Mouse (Mus musculus) B cell, adult 2 months (primary cell): ENCODE data around the gene Efna3.

Source experiments
- DNase-seq, 2 experiments: peaks; one replicate each; pipeline ENCODE4 v3.0.0; 2022

Gene Efna3

GRCm38 (mm10) chr3:89322514-89323165 is at the start of gene Efna3:
Gene Efna3, minus strand, starts transcription at chr3:89322965.
- DNase-seq = peak; percentile 56 to 59

DNA sequence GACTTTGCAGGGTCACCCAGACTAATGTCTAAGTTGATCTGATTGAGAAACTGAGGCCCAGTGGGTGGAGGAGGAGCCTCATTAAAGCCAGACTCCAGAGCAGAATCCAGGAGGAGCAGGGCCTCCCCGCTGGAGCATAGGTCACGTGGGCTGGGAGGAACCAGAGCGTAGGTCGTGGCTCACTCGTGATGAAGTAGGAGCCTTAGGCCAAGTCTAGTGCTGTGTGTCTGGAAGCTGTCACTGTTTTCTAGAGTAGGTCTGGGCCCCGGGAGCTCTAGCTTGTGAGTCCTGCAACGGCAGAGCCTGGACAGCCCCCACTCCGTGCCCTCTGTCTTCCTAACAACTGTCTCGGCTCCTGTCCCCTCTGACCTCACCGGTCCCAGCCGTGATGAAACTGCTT is 44.6 kb upstream of the Efna3 start:
- no peak for DNase-seq

- DNase-seq = no peak
Observed at GRCm38 (mm10) chr3:89365486-89366414, 43.0 kb upstream of the Efna3 start.

DNA sequence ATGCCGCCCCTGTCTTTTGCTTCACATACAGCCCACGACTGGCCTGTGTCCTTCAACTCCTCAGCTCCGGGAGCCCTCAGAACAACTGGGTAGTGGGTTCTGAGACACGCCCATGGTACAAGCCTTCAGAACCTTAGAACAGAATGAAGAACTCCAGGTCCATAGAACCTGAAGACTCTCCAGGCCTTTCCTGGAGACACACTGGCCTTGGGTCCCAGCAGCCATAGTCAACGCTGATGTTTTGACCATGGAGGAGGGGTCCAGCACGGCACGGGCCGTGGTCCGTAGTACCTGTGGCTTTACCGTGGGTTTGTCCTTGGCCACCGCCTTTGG is 42.4 kb upstream of the Efna3 start, which contains the start of gene Dcst1:
Gene Dcst1 (minus strand): TSS at position 101 of the 333 bp plus-strand sequence.
- DNase-seq = no peak

DNA sequence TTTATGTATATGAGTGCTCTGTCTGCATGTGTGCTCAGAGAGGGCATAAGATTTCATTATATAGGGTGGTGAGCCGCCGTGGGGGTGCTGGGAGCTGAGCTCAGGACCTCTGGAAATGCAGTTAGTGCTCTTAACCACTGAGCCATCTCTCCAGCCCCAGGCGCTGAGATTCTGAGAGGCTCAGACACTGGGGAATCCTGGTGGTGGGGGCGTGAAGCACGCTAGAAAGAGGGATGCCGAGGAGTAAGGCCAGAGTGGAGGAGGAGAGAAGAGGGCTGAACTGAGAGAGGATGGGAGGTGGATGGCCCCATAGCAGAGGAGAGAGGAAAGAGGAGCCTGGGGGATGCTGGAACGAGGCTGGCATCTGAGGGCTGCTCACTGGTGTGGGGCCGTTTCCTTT is 41.9 kb upstream of the Efna3 start:
- no peak for DNase-seq

GRCm38 (mm10) chr3:89361675-89362074 is 38.9 kb upstream of the Efna3 start, which contains the start of gene Dcst2:
Gene Dcst2, plus strand, starts transcription at chr3:89361975.
- DNase-seq = no peak

- DNase-seq = no peak
Observed at GRCm38 (mm10) chr3:89360237-89360636, 37.5 kb upstream of the Efna3 start.

DNA sequence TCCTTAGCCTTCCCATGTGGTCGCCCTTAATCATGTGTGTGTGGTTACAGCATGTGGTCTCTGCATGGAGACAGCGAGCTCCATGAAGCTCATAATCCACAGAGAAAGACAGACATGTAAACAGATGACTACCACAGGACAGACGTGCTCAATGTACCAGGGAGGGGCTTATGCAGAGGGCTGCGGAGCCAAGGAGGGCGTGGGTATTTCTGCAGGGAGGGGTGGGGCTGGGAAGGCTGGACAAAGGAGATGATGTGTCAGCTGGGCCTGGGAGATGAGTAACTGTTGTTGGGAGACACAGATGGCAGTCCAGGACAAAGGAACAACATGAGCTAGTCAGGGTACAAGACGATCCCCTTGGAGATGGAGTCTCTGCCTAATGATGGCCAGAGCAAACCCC is 36.9 kb upstream of the Efna3 start:
- DNase-seq = no peak

GRCm38 (mm10) chr3:89356029-89356428 is 33.3 kb upstream of the Efna3 start:
- no peak for DNase-seq

DNA sequence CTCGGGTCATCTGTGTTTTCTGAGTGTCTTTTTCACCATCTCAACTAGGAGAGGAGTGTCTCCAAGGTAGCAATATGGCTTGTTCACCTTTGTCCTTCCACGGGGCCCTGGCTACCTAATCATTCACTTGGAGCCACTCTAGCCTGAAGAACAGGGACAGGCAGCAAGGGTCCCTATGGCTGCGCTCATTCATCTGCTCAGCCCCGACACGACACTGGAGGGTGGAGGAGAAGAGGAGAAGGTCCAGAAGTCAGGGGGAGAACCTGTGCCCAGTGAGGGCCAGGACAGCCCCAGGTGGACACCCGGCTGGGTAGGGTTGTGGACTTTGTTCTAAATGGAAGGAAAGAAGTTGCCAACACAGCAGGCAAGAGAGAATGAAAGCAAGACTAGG is 32.7 kb upstream of the Efna3 start:
- no peak for DNase-seq

- peak; percentile 91 to 92 for DNase-seq
Observed at GRCm38 (mm10) chr3:89354816-89355511, 32.2 kb upstream of the Efna3 start.

DNA sequence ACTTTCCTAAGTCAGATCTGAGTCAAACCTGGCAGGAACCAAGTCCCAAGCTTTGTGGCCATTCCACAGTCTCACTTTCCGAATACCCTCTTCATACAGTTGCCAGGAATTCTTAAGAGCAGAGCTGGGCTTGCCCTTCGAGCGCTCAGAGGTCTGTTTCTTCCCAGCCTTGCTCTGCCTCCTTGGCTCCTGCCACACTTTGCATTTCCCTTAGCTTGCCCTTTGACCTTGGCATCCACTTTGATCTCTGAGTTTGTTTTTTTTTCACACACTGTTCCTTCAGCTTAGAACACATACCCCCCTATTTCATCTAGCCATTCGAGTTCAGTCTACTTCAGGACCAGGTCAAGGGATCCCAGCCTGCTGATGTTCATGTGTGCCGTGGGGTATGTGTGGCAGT is 28.5 kb upstream of the Efna3 start:
- DNase-seq = no peak

GRCm38 (mm10) chr3:89349869-89350501 is 27.2 kb upstream of the Efna3 start, which contains the start of gene Adam15:
Gene Adam15, minus strand, starts transcription at chr3:89349996.
- peak; percentile 92 to 93 for DNase-seq

GRCm38 (mm10) chr3:89348911-89349868 is 26.4 kb upstream of the Efna3 start:
- DNase-seq = no peak

DNA sequence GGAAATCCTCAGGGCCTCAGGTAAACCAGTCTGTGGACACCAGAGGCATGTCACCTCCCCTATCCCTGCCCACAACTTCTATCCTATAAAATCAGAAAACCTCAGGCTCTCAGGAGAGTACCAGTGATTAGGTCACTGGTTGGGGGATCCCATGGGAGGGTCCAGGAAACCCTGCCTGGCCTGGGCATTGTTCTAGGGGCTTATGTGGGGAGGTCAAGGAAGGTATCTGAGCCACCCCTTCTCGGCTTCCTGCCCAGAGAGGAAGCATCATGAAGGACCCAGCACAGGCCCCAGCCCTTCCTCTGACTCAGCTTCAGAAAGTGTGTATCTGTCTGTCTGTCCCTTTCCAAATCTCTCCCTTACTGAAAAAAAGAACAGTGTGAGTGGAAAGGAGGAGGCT is 25.2 kb upstream of the Efna3 start:
- no peak for DNase-seq

- no peak for DNase-seq
Observed at GRCm38 (mm10) chr3:89346815-89347540, 24.2 kb upstream of the Efna3 start.

DNA sequence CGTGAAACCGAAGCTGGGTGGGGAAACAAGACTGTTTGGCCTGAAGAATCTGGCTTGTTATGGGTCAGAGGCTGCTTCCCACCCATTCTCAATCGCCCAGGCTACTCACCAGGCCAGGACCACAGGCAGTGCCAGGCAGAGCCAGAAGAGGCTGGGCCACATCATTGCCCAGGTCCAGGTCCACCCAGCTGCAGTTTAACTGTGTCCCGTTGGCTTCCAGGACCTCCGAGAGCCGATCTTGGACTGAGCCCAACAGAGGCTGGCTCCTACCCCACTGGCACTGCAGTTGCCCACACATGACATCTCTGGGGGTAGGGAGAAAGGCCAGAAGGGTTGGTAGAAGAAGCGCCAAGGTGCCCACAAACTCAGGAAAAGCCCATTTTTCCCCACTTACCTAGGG is 20.5 kb upstream of the Efna3 start:
- DNase-seq = no peak

DNA sequence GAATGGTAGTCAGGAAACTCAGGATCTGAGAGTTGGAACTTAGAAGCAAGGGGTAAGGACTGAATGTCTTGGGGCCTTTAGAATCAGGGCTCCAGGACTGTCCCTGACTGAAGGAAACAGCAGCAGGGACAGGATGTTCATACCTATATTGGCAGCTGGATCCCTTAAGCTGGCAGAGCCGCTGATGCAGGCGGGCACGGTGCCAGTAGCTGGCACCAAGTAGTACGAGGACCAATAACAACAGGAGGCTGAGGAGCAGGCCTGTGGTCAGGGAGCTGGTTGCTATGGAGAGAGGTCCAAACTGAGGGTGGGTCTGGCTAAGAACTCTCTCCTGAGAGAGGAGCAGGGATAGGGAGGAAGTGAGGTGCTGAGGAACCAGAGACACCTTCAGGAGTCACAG is 19.0 kb upstream of the Efna3 start:
- no peak for DNase-seq

- peak; percentile 86 to 88 for DNase-seq
Observed at GRCm38 (mm10) chr3:89340465-89340864, 17.7 kb upstream of the Efna3 start.

DNA sequence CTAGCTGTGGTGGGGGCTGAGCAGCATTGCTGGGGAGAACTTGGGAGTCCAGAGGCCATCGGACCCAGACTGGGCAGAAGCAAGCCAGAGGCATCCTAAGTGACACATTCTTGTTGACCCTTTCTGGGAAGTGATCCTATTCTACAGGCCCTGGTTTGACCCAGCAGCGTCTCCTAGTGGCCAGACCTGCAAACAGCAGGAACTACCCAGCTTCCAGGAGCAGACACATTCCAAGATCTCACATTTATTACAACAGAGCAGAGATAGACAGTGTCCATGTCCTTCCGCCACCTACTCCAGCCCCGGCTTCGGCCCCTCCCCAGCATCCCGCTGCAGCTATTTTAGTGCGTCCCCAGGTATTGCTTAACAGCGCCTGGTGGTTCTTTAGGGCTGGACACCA is 16.7 kb upstream of the Efna3 start:
- DNase-seq = peak; percentile 79 to 80
